Mouse (Mus musculus): ENCODE measurements around the gene Pnmt. TPM values are rescaled to one million over a fixed set of nuclear protein-coding genes. Genes with fewer than 3 reads are reported as not detected.

Gene Pnmt
- 0.15 TPM in 1 of 2 replicates, not detected in the other for polyA plus RNA-seq (2016; fragmentation: Nextera tagmentation; extraction: Ambion mirVana)

GRCm38 (mm10) chr11:98385638-98386585 lies at the start of gene Pnmt:
Pnmt (plus strand) TSS chr11:98386450.
- no peak for ATAC-seq (ENCODE audit: low FRiP score, low read depth)
- WGBS: 59% methylated on average over 25 of the region's 25 CpGs
- Histone ChIP-seq H3K4me1 (peaks cover 9% of the 10 kb centered on the region; the same call in 1 of the 2 replicates), H3K9ac (replicated peaks) (0 out of 2 replicates have a peak within 1 kb of the TSS, but pooled peaks have one; percentile 15), H3K36me3 (peaks cover 2% of the 10 kb centered on the region), H3K27ac (replicated peaks) (no peak within 1 kb of the TSS), H3K4me3 (no peak within 1 kb of the TSS), H3K27me3 (peaks cover 79% of the 10 kb centered on the region), H3K9me3 (no peaks in the 10 kb centered on the region), H3K4me2 (replicated peaks) (no peak within 1 kb of the TSS; the same call in 1 of the 2 replicates)

GRCm38 (mm10) chr11:98338507-98338961 lies 47.7 kb upstream of the Pnmt start:
- H3K4me1 ChIP-seq: peaks cover 41% of the 10 kb centered on the region
- H3K4me2 ChIP-seq (replicated peaks): peak overlapping the region; percentile 79
- H3K36me3 ChIP-seq: no peaks in the 10 kb centered on the region
- H3K4me3 ChIP-seq: peak overlapping the region; percentile 49
- ATAC-seq (ENCODE audit: low FRiP score, low read depth): no peak
- no peak overlapping the region for H3K27ac ChIP-seq (replicated peaks)
- H3K9me3 ChIP-seq: no peaks in the 10 kb centered on the region
- under 1% methylated on average over 51 of the region's 57 CpGs for WGBS
- H3K27me3 ChIP-seq: peaks cover 96% of the 10 kb centered on the region
- H3K9ac ChIP-seq (replicated peaks): peak overlapping the region; percentile 53; the same call in 1 of the 2 replicates

DNA sequence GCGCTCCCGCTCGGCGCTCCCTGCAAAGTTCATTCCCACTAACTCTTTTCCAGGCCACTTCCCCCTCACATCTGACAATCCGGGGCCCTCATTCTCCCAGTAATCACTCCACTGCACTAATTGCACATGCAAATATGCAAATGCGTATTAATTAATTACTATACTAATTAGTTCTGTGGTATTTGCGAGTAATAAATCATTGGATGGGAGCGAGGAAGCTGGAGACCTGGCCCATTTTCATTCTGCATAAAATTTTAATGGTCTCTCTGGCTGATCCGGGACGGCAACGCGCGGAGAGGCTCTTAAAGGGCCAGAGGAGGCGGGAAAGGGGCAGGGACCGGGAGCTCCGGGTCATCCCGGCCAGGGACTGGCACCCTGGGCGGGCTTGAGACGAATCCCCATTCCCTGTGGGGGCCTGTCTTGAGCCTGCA lies 47.2 kb upstream of the Pnmt start:
- peak overlapping the region; percentile 53; the same call in 1 of the 2 replicates for H3K9ac ChIP-seq (replicated peaks)
- no peaks in the 10 kb centered on the region for H3K9me3 ChIP-seq
- H3K36me3 ChIP-seq: no peaks in the 10 kb centered on the region
- H3K4me2 ChIP-seq (replicated peaks): peak overlapping the region; percentile 79
- peaks cover 96% of the 10 kb centered on the region for H3K27me3 ChIP-seq
- ATAC-seq (ENCODE audit: low FRiP score, low read depth): no peak
- H3K4me1 ChIP-seq: peaks cover 37% of the 10 kb centered on the region
- H3K27ac ChIP-seq (replicated peaks): no peak overlapping the region
- H3K4me3 ChIP-seq: peak overlapping the region; percentile 49
- WGBS: under 1% methylated on average over 19 of the region's 19 CpGs

DNA sequence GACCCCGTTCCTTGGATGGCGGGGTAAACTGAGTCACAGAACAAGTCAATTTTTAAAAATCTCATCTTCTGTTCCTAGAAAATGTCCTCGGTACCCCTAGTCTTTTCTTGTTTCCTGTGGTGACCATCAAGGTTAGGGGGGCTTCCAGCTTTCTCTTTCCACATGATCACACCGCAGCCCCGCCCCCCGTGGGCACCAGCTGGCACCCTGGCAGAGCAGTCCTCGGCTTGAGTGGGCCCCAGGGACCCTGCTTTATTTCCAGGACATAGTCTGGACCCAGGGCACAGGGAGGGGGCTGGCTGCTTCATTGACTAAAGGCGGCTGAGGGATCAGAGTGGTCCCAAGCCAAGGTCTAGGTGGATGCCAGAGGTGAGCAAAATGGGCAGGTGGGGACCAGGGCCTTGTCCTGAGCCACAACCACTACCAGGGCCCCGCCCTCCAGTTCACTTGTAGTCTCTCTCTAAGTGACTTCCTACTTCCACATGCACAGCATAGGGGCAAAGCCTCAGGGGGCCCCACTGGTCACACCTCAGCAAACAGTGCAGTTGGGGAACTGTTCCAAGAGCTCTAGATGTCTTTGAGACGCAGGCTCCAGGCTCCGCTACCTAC lies 46.5 kb upstream of the Pnmt start:
- H3K27me3 ChIP-seq: peaks cover 95% of the 10 kb centered on the region
- no peak for ATAC-seq (ENCODE audit: low FRiP score, low read depth)
- H3K4me1 ChIP-seq: peaks cover 32% of the 10 kb centered on the region
- no peaks in the 10 kb centered on the region for H3K9me3 ChIP-seq
- peak overlapping the region; percentile 79 for H3K4me2 ChIP-seq (replicated peaks)
- H3K9ac ChIP-seq (replicated peaks): no peak overlapping the region
- no peaks in the 10 kb centered on the region for H3K36me3 ChIP-seq
- H3K4me3 ChIP-seq: peak overlapping the region; percentile 49; the same call in 1 of the 2 replicates
- H3K27ac ChIP-seq (replicated peaks): no peak overlapping the region
- WGBS: 7% methylated on average over 11 of the region's 11 CpGs

DNA sequence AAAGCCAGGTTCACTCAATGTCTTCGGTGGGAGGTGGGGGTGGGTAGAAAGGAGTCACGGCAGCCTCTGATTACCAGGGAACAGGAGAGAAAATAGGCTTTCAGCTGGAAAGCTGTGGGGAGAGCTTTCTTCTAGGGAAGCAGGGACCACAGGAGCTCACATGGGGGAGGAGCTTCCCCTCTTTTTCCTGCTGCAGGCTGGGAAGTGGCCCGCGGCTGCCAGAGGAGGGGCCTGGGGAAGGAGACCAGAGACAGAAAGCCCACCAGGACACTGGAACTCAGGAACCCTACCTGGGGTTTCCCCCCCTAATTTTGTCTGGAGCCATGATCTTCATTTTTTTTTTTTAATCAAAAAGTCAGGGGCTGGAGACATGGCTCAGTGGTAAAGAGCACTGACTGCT lies 45.7 kb upstream of the Pnmt start:
- Histone ChIP-seq H3K9me3 (no peaks in the 10 kb centered on the region), H3K4me1 (peaks cover 32% of the 10 kb centered on the region), H3K27ac (replicated peaks) (no peak overlapping the region), H3K9ac (replicated peaks) (no peak overlapping the region), H3K4me2 (replicated peaks) (no peak overlapping the region), H3K4me3 (no peak overlapping the region), H3K27me3 (peaks cover 93% of the 10 kb centered on the region), H3K36me3 (no peaks in the 10 kb centered on the region)
- 9% methylated on average over 4 of the region's 4 CpGs for WGBS
- ATAC-seq (ENCODE audit: low FRiP score, low read depth): no peak

DNA sequence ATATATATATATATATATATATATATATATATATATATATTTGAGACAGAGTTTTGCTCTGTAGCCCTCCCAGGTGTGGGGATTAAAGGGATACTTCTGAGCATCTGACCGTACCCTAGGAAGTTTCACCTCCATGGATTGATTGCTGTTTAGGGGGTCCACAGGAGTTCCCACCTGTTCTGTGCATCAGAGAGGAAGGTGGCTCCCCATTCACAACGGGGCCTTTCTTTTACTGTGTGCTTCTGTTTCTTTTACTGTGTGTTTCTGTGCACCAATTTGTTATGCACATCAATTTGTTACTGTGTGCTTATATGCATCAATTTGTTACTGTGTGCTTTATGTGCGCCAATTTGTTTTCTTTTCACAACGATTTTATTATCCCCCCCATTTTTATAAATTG lies 45.1 kb upstream of the Pnmt start:
- 62% methylated on average over 4 of the region's 4 CpGs for WGBS
- Histone ChIP-seq H3K27ac (replicated peaks) (no peak overlapping the region), H3K9ac (replicated peaks) (no peak overlapping the region), H3K4me2 (replicated peaks) (no peak overlapping the region), H3K27me3 (peaks cover 93% of the 10 kb centered on the region), H3K4me1 (peaks cover 35% of the 10 kb centered on the region), H3K36me3 (no peaks in the 10 kb centered on the region), H3K9me3 (no peaks in the 10 kb centered on the region), H3K4me3 (no peak overlapping the region)
- no peak for ATAC-seq (ENCODE audit: low FRiP score, low read depth)

- WGBS: 1% methylated on average over 27 of the region's 29 CpGs
- no peak overlapping the region for H3K27ac ChIP-seq (replicated peaks)
- no peak overlapping the region for H3K9ac ChIP-seq (replicated peaks)
- peaks cover 93% of the 10 kb centered on the region for H3K27me3 ChIP-seq
- H3K4me2 ChIP-seq (replicated peaks): peak overlapping the region; percentile 47
- ATAC-seq (ENCODE audit: low FRiP score, low read depth): peak; percentile 62; the same call in 1 of the 2 replicates
- no peaks in the 10 kb centered on the region for H3K36me3 ChIP-seq
- H3K4me1 ChIP-seq: peaks cover 36% of the 10 kb centered on the region
- H3K4me3 ChIP-seq: peak overlapping the region; percentile 15; the same call in 1 of the 2 replicates
- no peaks in the 10 kb centered on the region for H3K9me3 ChIP-seq
Measured at GRCm38 (mm10) chr11:98342000-98342945, 44.0 kb upstream of the Pnmt start.

- H3K27ac ChIP-seq (replicated peaks): no peak overlapping the region
- H3K27me3 ChIP-seq: peaks cover 93% of the 10 kb centered on the region
- no peaks in the 10 kb centered on the region for H3K9me3 ChIP-seq
- no peak overlapping the region for H3K9ac ChIP-seq (replicated peaks)
- H3K4me2 ChIP-seq (replicated peaks): peak overlapping the region; percentile 45
- H3K36me3 ChIP-seq: no peaks in the 10 kb centered on the region
- peaks cover 31% of the 10 kb centered on the region for H3K4me1 ChIP-seq
- 0% methylated on average over 14 of the region's 14 CpGs for WGBS
- H3K4me3 ChIP-seq: peak overlapping the region; percentile 20; the same call in 1 of the 2 replicates
- ATAC-seq (ENCODE audit: low FRiP score, low read depth): no peak
Measured at GRCm38 (mm10) chr11:98345253-98345652, 41.0 kb upstream of the Pnmt start.

GRCm38 (mm10) chr11:98346168-98346567 lies 40.1 kb upstream of the Pnmt start:
- Histone ChIP-seq H3K27me3 (peaks cover 94% of the 10 kb centered on the region), H3K4me3 (no peak overlapping the region), H3K27ac (replicated peaks) (no peak overlapping the region), H3K9ac (replicated peaks) (no peak overlapping the region), H3K36me3 (no peaks in the 10 kb centered on the region), H3K4me2 (replicated peaks) (no peak overlapping the region), H3K9me3 (no peaks in the 10 kb centered on the region), H3K4me1 (peaks cover 27% of the 10 kb centered on the region)
- WGBS: 9% methylated on average over 9 of the region's 9 CpGs
- no peak for ATAC-seq (ENCODE audit: low FRiP score, low read depth)

- Histone ChIP-seq H3K9me3 (no peaks in the 10 kb centered on the region), H3K9ac (replicated peaks) (no peak overlapping the region; the same call in 1 of the 2 replicates), H3K4me2 (replicated peaks) (peak overlapping the region; percentile 95), H3K27ac (replicated peaks) (no peak overlapping the region), H3K36me3 (no peaks in the 10 kb centered on the region), H3K4me1 (peaks cover 20% of the 10 kb centered on the region), H3K4me3 (no peak overlapping the region), H3K27me3 (peaks cover 95% of the 10 kb centered on the region)
- no peak for ATAC-seq (ENCODE audit: low FRiP score, low read depth)
- 4% methylated on average over 9 of the region's 12 CpGs for WGBS
Measured at GRCm38 (mm10) chr11:98347385-98348082, 38.7 kb upstream of the Pnmt start.
